22 mouse cellular contexts compared by ENCODE assay signal in genomic region chr2:93886013-93886794, GRCm38 (mm10). TPM values are rescaled to one million over a fixed set of nuclear protein-coding genes. Genes with fewer than 3 reads are reported as not detected.
DNase-seq lines count a peak whose midpoint lies in the region; ATAC-seq and TF ChIP-seq lines count a peak whose summit lies in the region.
"Had no signal": no experiment of that assay in that cellular context is flagged by ENCODE, and none has a peak within 500 bp of the region (broad histone marks: within the 10 kb centered on the region; RNA-seq: fewer than 3 reads in every experiment).

No protein-coding gene starts in this region.

- no peak overlapping the region for H3K4me3 ChIP-seq in forebrain, embryonic 10.5 days
- no peak overlapping the region for H3K4me3 ChIP-seq in forebrain, postnatal 0 days (ENCODE audit: low read depth, low read length)
- H3K4me3 ChIP-seq in kidney, embryonic 16.5 days (ENCODE audit: low read length) = no peak overlapping the region
- no peak overlapping the region for H3K4me3 ChIP-seq in kidney, adult 2 months (ENCODE audit: insufficient read depth, low read depth, low read length)
- H3K4me3 ChIP-seq in E14TG2a.4 (replicated peaks; ENCODE audit: low read length) = peak overlapping the region; percentile 32
- no peak overlapping the region for H3K4me3 ChIP-seq in intestine, embryonic 16.5 days (ENCODE audit: low read length)
- H3K4me3 ChIP-seq: forebrain, embryonic 13.5 days; liver, embryonic 13.5 days had no signal

- no peak for DNase-seq in forebrain, embryonic 10.5 days (ENCODE audit: extremely low spot score, low spot score)
- no peak for DNase-seq in forebrain, postnatal 0 days
- DNase-seq in kidney, adult 2 months = no peak
- no peak for DNase-seq in testis, postnatal 10 days (ENCODE audit: low spot score)
- DNase-seq in thymus, postnatal 10 days (ENCODE audit: low spot score in 2 of 2) = no peak
- DNase-seq: cerebellum, adult 11-12 months; cerebellum, postnatal 36 days; kidney, adult 11 months; kidney, postnatal 36 days; layer of hippocampus, postnatal 36 days; liver, embryonic 13.5 days; midbrain, embryonic 14.5 days; right cerebral cortex, adult 18-20 months; thymus, adult 2 months had no signal

- no peak for TF ChIP-seq CTCF in forebrain, postnatal 0 days (IDR thresholded peaks at IDR 0.05; ENCODE audit: low read depth)
- no peak for TF ChIP-seq CTCF in kidney, adult 2 months (conservative IDR thresholded peaks at IDR 0.05; ENCODE audit: insufficient read depth, insufficient read length, low read depth, low read length)
- no peak for TF ChIP-seq CTCF in E14TG2a.4 (conservative IDR thresholded peaks at IDR 0.05; ENCODE audit: low read length)

- no peaks in the 10 kb centered on the region for H3K9me3 ChIP-seq in forebrain, embryonic 10.5 days
- no peaks in the 10 kb centered on the region for H3K9me3 ChIP-seq in forebrain, postnatal 0 days (ENCODE audit: low read length)
- no peaks in the 10 kb centered on the region for H3K9me3 ChIP-seq in kidney, embryonic 16.5 days (ENCODE audit: low read length)
- no peaks in the 10 kb centered on the region for H3K9me3 ChIP-seq in E14TG2a.4 (ENCODE audit: low read length)
- no peaks in the 10 kb centered on the region for H3K9me3 ChIP-seq in intestine, embryonic 16.5 days (ENCODE audit: control insufficient read depth, low read length)
- H3K9me3 ChIP-seq: forebrain, embryonic 13.5 days; liver, embryonic 13.5 days had no signal

- H3K27ac ChIP-seq in forebrain, embryonic 10.5 days = peak overlapping the region; percentile 56; the same call in 1 of the 2 replicates
- no peak overlapping the region for H3K27ac ChIP-seq in forebrain, postnatal 0 days (ENCODE audit: low read depth, low read length)
- H3K27ac ChIP-seq in kidney, embryonic 16.5 days (ENCODE audit: low read length) = no peak overlapping the region
- H3K27ac ChIP-seq in kidney, adult 2 months (ENCODE audit: insufficient read depth, low read depth, low read length) = no peak overlapping the region
- H3K27ac ChIP-seq in intestine, embryonic 16.5 days (ENCODE audit: low read length) = peak overlapping the region; percentile 63
- H3K27ac ChIP-seq: forebrain, embryonic 13.5 days; liver, embryonic 13.5 days had no signal

- no peak for ATAC-seq in forebrain, postnatal 0 days
- ATAC-seq in kidney, embryonic 16.5 days (ENCODE audit: low FRiP score, low TSS enrichment) = peak; percentile 72
- peak; percentile 71 for ATAC-seq in intestine, embryonic 16.5 days
- ATAC-seq: activated CD4-positive, CD25-positive, alpha-beta regulatory T cell, adult 4 months; forebrain, embryonic 13.5 days had no signal

- no peaks in the 10 kb centered on the region for H3K27me3 ChIP-seq in forebrain, embryonic 10.5 days (ENCODE audit: poor library complexity, severe bottlenecking)
- no peaks in the 10 kb centered on the region for H3K27me3 ChIP-seq in forebrain, postnatal 0 days (ENCODE audit: insufficient read depth, low read length)
- H3K27me3 ChIP-seq in kidney, embryonic 16.5 days (ENCODE audit: insufficient read depth, low read length) = no peaks in the 10 kb centered on the region
- H3K27me3 ChIP-seq in kidney, adult 2 months (replicated peaks; ENCODE audit: control insufficient read depth, insufficient read depth, low read length) = no peaks in the 10 kb centered on the region
- H3K27me3 ChIP-seq in E14TG2a.4 (ENCODE audit: insufficient read depth, low read length) = no peaks in the 10 kb centered on the region
- no peaks in the 10 kb centered on the region for H3K27me3 ChIP-seq in intestine, embryonic 16.5 days (replicated peaks; ENCODE audit: control insufficient read depth, insufficient read depth, low read length)
- H3K27me3 ChIP-seq: forebrain, embryonic 13.5 days; liver, embryonic 13.5 days had no signal

- WGBS in forebrain, embryonic 10.5 days = 65% methylated on average over 10 of the region's 10 CpGs
- 75% methylated on average over 10 of the region's 10 CpGs for WGBS in forebrain, postnatal 0 days
- 42% methylated on average over 10 of the region's 10 CpGs for WGBS in kidney, embryonic 16.5 days
- 36% methylated on average over 10 of the region's 10 CpGs for WGBS in kidney, adult 2 months
- 37% methylated on average over 10 of the region's 10 CpGs for WGBS in intestine, embryonic 16.5 days

- H3K9ac ChIP-seq in forebrain, postnatal 0 days = no peak overlapping the region
- H3K9ac ChIP-seq in kidney, embryonic 16.5 days (replicated peaks; ENCODE audit: low read length) = no peak overlapping the region
- H3K9ac ChIP-seq in intestine, embryonic 16.5 days (ENCODE audit: low read depth, low read length) = no peak overlapping the region
- H3K9ac ChIP-seq: forebrain, embryonic 13.5 days; liver, embryonic 13.5 days had no signal

- peaks cover 13% of the 10 kb centered on the region for H3K4me1 ChIP-seq in forebrain, embryonic 10.5 days
- H3K4me1 ChIP-seq in forebrain, postnatal 0 days (ENCODE audit: insufficient read depth) = peaks cover 2% of the 10 kb centered on the region; the same call in 1 of the 2 replicates
- peaks cover 13% of the 10 kb centered on the region; the same call in 1 of the 2 replicates for H3K4me1 ChIP-seq in kidney, embryonic 16.5 days (ENCODE audit: insufficient read depth, low read length)
- peaks cover under 1% of the 10 kb centered on the region; the same call in 1 of the 2 replicates for H3K4me1 ChIP-seq in kidney, adult 2 months (ENCODE audit: control insufficient read depth, insufficient read depth, low read length)
- peaks cover 42% of the 10 kb centered on the region for H3K4me1 ChIP-seq in E14TG2a.4 (replicated peaks; ENCODE audit: low read depth, low read length)
- H3K4me1 ChIP-seq in intestine, embryonic 16.5 days (ENCODE audit: control insufficient read depth, insufficient read depth, low read length) = 0 out of 2 replicates have a peak, but pooled peaks cover 2% of the 10 kb centered on the region
- H3K4me1 ChIP-seq: liver, embryonic 13.5 days had no signal

- no peak for TF ChIP-seq POLR2A in kidney, adult 2 months (IDR thresholded peaks at IDR 0.05; ENCODE audit: low read depth, low read length)

- no peak overlapping the region for H3K4me2 ChIP-seq in forebrain, postnatal 0 days (ENCODE audit: low read depth)
- no peak overlapping the region for H3K4me2 ChIP-seq in kidney, embryonic 16.5 days (replicated peaks; ENCODE audit: low read depth, low read length)
- no peak overlapping the region for H3K4me2 ChIP-seq in intestine, embryonic 16.5 days (ENCODE audit: low read depth, low read length)
- H3K4me2 ChIP-seq: forebrain, embryonic 13.5 days; liver, embryonic 13.5 days had no signal

- H3K36me3 ChIP-seq in forebrain, embryonic 10.5 days (replicated peaks) = no peaks in the 10 kb centered on the region
- H3K36me3 ChIP-seq in forebrain, postnatal 0 days (ENCODE audit: insufficient read depth) = no peaks in the 10 kb centered on the region
- H3K36me3 ChIP-seq in kidney, embryonic 16.5 days (ENCODE audit: insufficient read depth, low read length) = no peaks in the 10 kb centered on the region
- H3K36me3 ChIP-seq in kidney, adult 2 months (ENCODE audit: control insufficient read depth, insufficient read depth, low read length) = no peaks in the 10 kb centered on the region
- no peaks in the 10 kb centered on the region for H3K36me3 ChIP-seq in E14TG2a.4 (ENCODE audit: insufficient read depth, low read length)
- no peaks in the 10 kb centered on the region for H3K36me3 ChIP-seq in intestine, embryonic 16.5 days (ENCODE audit: control insufficient read depth, insufficient read depth, low read length)
- H3K36me3 ChIP-seq: liver, embryonic 13.5 days had no signal

RNA-seq across cellular contexts. Expression of gene Accsl, which starts 17.2 kb away (rescaled TPM):
- 0.60 TPM in 1 of 2 replicates, not detected in the other for polyA plus RNA-seq in forebrain, embryonic 10.5 days (2016; fragmentation: Nextera tagmentation; extraction: Ambion mirVana)
- 0.08 and 1.2 TPM in 2 replicates for total RNA-seq in forebrain, postnatal 0 days (2014; rRNA removed)
- polyA plus RNA-seq in forebrain, postnatal 0 days (2015; fragmentation: Nextera tagmentation; extraction: Ambion mirVana) = 0.22 and 0.38 TPM in 2 replicates
- polyA plus RNA-seq in kidney, embryonic 16.5 days (2015; fragmentation: Nextera tagmentation; extraction: Ambion mirVana) = not detected in 2 replicates
- 0.16 and 0.17 TPM in 2 replicates for polyA plus RNA-seq in kidney, adult 2 months (2012; rRNA removed)
- not detected in 2 replicates for polyA plus RNA-seq in intestine, embryonic 16.5 days (2015; fragmentation: Nextera tagmentation; extraction: Ambion mirVana)
- total RNA-seq: granulocyte monocyte progenitor cell, adult 5-6 weeks; megakaryocyte progenitor cell, adult 5-6 weeks; MEL had no signal
- polyA plus RNA-seq: activated CD4-positive, CD25-positive, alpha-beta regulatory T cell, adult 4 months had no signal

RNA-seq across cellular contexts. Expression of gene Accs, which starts 36.5 kb away (rescaled TPM):
- polyA plus RNA-seq in forebrain, embryonic 10.5 days (2016; fragmentation: Nextera tagmentation; extraction: Ambion mirVana) = 8.8 and 9.2 TPM in 2 replicates
- total RNA-seq in forebrain, postnatal 0 days (2014; rRNA removed) = 14.2 and 15.2 TPM in 2 replicates
- 3.8 and 5.1 TPM in 2 replicates for polyA plus RNA-seq in forebrain, postnatal 0 days (2015; fragmentation: Nextera tagmentation; extraction: Ambion mirVana)
- polyA plus RNA-seq in kidney, embryonic 16.5 days (2015; fragmentation: Nextera tagmentation; extraction: Ambion mirVana) = 9.0 and 9.8 TPM in 2 replicates
- 14.8 and 16.3 TPM in 2 replicates for polyA plus RNA-seq in kidney, adult 2 months (2012; rRNA removed)
- 5.4 and 6.1 TPM in 2 replicates for polyA plus RNA-seq in intestine, embryonic 16.5 days (2015; fragmentation: Nextera tagmentation; extraction: Ambion mirVana)

Comparison
In these comparisons a context has a peak if more than half of its experiments do, and no peak if none do; other contexts are left out.
1. H3K27ac ChIP-seq: peak in forebrain, embryonic 10.5 days (single experiment) and intestine, embryonic 16.5 days (single experiment); none in forebrain, postnatal 0 days (single experiment), kidney, embryonic 16.5 days (single experiment) and kidney, adult 2 months (single experiment).